Mouse (Mus musculus) gastrocnemius, postnatal 14 days (tissue): Measurements from ENCODE around the gene Dtx2. TPM values are rescaled to one million over a fixed set of nuclear protein-coding genes. Genes with fewer than 3 reads are reported as not detected.
"Not testable (repeated sequence)": the region's sequence is repeated elsewhere in the genome, so short reads cannot be mapped to it uniquely, and the experiment has no call there.

Experiments used
- DNase-seq: peaks from one replicate; pipeline ENCODE4 v3.0.0; 2021; ENCODE audit warnings: mixed read lengths
- intact Hi-C: fragments of 180-260 bp; cut with DNase I; formaldehyde crosslinking; loops from one replicate; pipeline ENCODE4 v1.15.1; 2025; ENCODE audit warnings: low total_unique reads
- total RNA-seq, 2 experiments: library from RNA; stranded (reverse); gene quantifications; 2 replicates each; pipeline ENCODE4 v1.2.3; 2021

Gene Dtx2
- total RNA-seq, 2 experiments from 2014 or later: 6.7 to 7.5 TPM

GRCm38 (mm10) chr5:136051231-136052085, 56.9 kb downstream of the Dtx2 start:
- intact Hi-C loops: loop anchor here (10.0 kb wide), 1 partner anchor 157 kb away; no protein-coding TSS in a partner anchor
- DNase-seq: peak; percentile 46

- intact Hi-C loops: loop anchor here (10.0 kb wide), 1 partner anchor 158 kb away; no protein-coding TSS in a partner anchor
Observed at GRCm38 (mm10) chr5:136052861-136053655, 58.5 kb downstream of the Dtx2 start.

GRCm38 (mm10) chr5:136054301-136055077, 59.9 kb downstream of the Dtx2 start, which contains the start of gene Upk3bl:
TSS of gene Upk3bl (plus strand) at chr5:136054492.
- no peak for DNase-seq
- intact Hi-C loops: loop anchor here (5.0 to 10.0 kb wide), 2 partner anchors 72 to 160 kb away; partner anchors contain the start of gene Zp3

More at GRCm38 (mm10) chr5:136052861-136053655, 58.5 kb downstream of the Dtx2 start:
- no peak for DNase-seq

- intact Hi-C loops: loop anchor here (5.0 to 10.0 kb wide), 2 partner anchors 74 to 161 kb away; partner anchors contain the start of gene Zp3
- no peak for DNase-seq
Observed at GRCm38 (mm10) chr5:136056062-136056461, 61.5 kb downstream of the Dtx2 start.

GRCm38 (mm10) chr5:136057085-136057484, 62.5 kb downstream of the Dtx2 start:
- DNase-seq: no peak
- intact Hi-C loops: loop anchor here (5.0 to 10.0 kb wide), 2 partner anchors 75 to 162 kb away; partner anchors contain the start of gene Zp3

- intact Hi-C loops: no loop called here
- DNase-seq: peak; percentile 82
Observed at GRCm38 (mm10) chr5:136061567-136061966, 67.0 kb downstream of the Dtx2 start.

GRCm38 (mm10) chr5:136063920-136064319, 69.3 kb downstream of the Dtx2 start:
- intact Hi-C loops: no loop called here
- DNase-seq: no peak

- intact Hi-C loops, DNase-seq: not testable (repeated sequence)
Observed at GRCm38 (mm10) chr5:136066404-136067148, 72.0 kb downstream of the Dtx2 start.

- intact Hi-C loops: no loop called here
- DNase-seq: no peak
Observed at GRCm38 (mm10) chr5:136069411-136069810, 74.8 kb downstream of the Dtx2 start.

GRCm38 (mm10) chr5:136073051-136073450, 78.5 kb downstream of the Dtx2 start:
- no peak for DNase-seq
- intact Hi-C loops: no loop called here

- intact Hi-C loops: no loop called here
- DNase-seq: no peak
Observed at GRCm38 (mm10) chr5:136073526-136073925, 78.9 kb downstream of the Dtx2 start.

- DNase-seq: no peak
- intact Hi-C loops: no loop called here
Observed at GRCm38 (mm10) chr5:136075076-136075475, 80.5 kb downstream of the Dtx2 start.

GRCm38 (mm10) chr5:136076284-136076683, 81.7 kb downstream of the Dtx2 start:
- intact Hi-C loops: no loop called here
- DNase-seq: no peak

GRCm38 (mm10) chr5:136077001-136077550, 82.5 kb downstream of the Dtx2 start:
- intact Hi-C loops: no loop called here
- no peak for DNase-seq

GRCm38 (mm10) chr5:136078136-136078535, 83.5 kb downstream of the Dtx2 start:
- intact Hi-C loops: no loop called here
- DNase-seq: no peak

- intact Hi-C loops: no loop called here
- DNase-seq: no peak
Observed at GRCm38 (mm10) chr5:136082345-136082744, 87.7 kb downstream of the Dtx2 start.
